Mouse (Mus musculus) ES-Bruce4 (cell line): ENCODE measurements around the gene G2e3.

Experiments used
- CTCF ChIP-seq: IDR thresholded peaks from one replicate; pipeline ENCODE4 v1.8.1; 2011; ENCODE audit warnings: low read depth, low read length
- EP300 ChIP-seq: IDR thresholded peaks from 2 replicates; pipeline ENCODE4 v1.6.1; 2011; ENCODE audit warnings: low read depth, low read length; ENCODE audit not compliant: insufficient read depth
- POLR2A ChIP-seq: IDR thresholded peaks from one replicate; pipeline ENCODE4 v1.8.1; 2011; ENCODE audit warnings: low read length; ENCODE audit not compliant: insufficient read depth

DNA sequence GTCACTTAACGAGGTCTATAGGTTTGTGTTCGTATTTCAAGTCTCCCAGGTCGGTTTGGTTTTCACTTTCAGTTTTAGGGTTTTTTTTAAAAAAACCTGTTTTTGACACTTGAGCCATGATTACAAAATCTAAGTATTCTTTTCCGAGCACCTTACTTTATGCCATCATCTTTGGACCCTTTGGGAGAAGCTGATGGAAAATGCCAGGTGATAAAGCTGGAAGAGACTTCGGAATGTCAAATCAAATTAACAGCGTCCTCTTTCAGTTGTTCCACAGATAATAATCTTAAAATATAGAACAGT is 30.0 kb downstream of the G2e3 start:
- TF ChIP-seq CTCF (no peak), EP300 (no peak), POLR2A (no peak)
